Mouse (Mus musculus) activated CD4-positive, CD25-positive, alpha-beta regulatory T cell, adult 4 months (primary cell): ENCODE results near the gene Rapgef5. TPM values are rescaled to one million over a fixed set of nuclear protein-coding genes. Genes with fewer than 3 reads are reported as not detected.
A peak's percentile ranks its signal among the peaks of the same experiment; 100 is the strongest.

ENCODE experiments used
- ATAC-seq: one replicate; pipeline ENCODE4 v1.8.0; 2017
- polyA plus RNA-seq, 2 experiments: library from polyadenylated mRNA; unstranded; fragments of 100-300 nt; shearing (Covaris generic); gene quantifications; one replicate each; pipeline ENCODE4 v1.2.1; 2017

Rapgef5 gene
- polyA plus RNA-seq, 2 experiments from 2014 or later = 0.42 to 0.67 TPM

GRCm38 (mm10) chr12:117727481-117728177, 211.3 kb downstream of the Rapgef5 start:
- no peak for ATAC-seq

- ATAC-seq = no peak
These were observed 211.9 kb downstream of the Rapgef5 start for GRCm38 (mm10) chr12:117728178-117728611.

DNA sequence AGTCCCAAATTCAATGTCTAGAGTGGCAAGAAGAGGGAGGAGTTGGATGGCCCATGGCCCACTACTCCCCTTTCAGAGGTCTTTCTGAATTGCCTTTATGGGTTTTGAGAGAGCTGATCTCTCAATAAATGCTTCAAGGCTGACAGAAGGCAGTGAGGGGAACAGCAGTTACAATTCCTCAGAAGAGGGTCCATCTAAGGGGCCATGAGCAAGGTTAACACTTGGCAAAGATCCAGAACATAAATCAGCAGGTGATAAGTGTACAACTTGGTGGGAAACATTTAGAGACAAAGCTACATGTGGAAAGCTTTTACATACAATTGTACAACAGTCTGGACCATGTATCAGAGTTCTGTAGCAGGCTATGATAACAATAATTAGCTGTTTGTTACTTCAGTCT, 217.3 kb downstream of the Rapgef5 start:
- no peak for ATAC-seq

- no peak for ATAC-seq
These were observed 219.9 kb downstream of the Rapgef5 start for GRCm38 (mm10) chr12:117736130-117736529.

DNA sequence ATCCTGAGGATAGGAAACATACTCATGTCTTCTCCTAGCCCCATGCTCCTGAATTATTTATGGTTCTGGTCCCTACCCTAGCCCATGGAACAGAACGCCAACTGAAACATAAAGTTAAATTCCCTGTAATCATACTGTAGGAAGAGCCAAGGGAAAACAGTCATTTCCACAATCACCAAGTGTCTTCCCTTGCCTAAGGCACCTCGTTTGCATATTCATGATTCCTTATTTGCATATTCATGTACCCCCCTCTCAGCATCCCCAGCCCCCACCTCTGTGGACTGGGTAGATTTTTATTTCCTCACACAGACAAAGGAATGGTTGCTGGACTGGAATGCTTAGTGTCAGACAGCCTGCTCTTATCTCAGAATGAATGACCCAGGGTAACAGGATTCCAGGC, 220.6 kb downstream of the Rapgef5 start:
- no peak for ATAC-seq

GRCm38 (mm10) chr12:117737332-117738031, 221.2 kb downstream of the Rapgef5 start:
- ATAC-seq = no peak

GRCm38 (mm10) chr12:117742487-117742886, 226.2 kb downstream of the Rapgef5 start:
- no peak for ATAC-seq

- no peak for ATAC-seq
These were observed 228.6 kb downstream of the Rapgef5 start for GRCm38 (mm10) chr12:117744580-117745483.

DNA sequence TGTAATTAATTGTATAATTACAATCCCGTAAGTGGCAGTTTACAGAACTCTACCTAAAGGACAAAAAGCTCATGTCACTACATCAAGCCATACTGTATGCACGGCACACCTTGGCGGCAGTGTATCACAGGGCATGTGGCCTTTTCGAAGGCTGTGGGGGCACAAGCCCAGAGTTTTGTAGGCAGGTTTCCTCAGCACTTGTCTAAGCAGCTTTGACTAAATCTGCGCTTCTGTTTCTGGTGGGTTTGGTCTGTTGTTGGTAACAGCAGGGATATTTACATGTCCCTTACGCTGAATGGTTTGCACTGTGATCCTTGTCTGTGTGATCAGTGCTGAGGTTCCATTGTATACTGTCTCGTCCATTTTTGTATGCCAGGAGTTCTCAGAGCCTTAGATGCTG, 230.3 kb downstream of the Rapgef5 start:
- ATAC-seq = no peak

- no peak for ATAC-seq
These were observed 234.8 kb downstream of the Rapgef5 start for GRCm38 (mm10) chr12:117751045-117751444.

DNA sequence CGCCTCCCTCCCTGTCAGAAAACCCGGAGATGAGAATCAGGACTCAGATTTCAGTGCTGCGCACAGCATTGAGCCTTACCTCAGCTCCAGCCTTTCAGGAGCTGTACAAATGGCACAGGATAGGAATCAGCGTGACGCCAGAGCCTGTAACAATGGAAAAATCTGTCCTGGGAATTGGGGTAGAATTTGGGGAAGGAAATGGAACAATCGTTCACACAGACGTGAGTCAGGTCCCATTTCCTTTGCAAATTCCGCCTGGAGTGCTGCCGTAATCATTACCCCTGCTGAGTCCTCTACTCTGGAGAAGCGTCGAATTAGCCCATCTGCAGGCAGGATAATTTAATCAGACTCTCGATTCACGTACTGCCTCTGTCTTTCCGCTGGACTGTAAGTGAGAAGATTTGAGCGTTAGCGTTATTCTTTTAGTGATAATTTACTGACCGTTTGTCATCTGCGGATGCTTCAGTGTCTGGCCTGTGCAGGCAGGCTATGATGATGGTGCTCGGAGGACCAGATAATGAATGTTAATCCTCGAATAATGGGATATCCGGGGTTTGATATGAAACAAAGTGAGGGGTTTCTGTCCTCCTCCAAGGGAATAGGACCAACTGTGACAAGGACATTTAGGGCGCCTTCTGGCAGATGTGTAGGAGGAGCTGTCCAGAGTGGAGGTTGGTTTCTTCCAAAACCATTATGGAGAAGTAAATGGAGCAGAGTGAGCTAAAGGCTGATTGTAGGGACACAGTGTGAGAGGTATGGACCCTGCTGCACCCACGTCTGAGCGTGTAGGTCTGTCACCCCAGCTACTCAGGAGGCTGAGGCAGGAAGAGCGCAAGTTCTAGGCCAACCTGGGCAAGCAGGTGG, 235.5 kb downstream of the Rapgef5 start:
- no peak for ATAC-seq

DNA sequence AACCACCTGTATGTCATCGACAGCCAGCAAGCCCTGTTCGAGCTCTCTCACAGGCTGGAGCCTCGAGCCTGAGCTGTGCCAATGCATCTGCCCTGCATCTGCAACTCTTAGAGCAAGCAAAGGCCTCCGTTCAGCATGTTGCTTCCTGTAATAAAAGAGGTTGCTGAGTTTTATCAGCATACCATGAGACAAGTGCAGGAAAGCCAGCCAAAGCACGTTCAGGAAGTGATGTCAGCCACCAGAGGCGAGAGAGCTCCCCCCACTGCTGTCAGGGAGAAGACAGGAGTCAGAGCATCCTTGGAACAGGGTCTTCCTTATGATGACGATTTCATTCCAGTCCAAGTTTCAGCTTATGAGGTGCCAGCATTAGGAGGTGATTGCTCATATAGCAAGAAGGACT, 239.7 kb downstream of the Rapgef5 start:
- ATAC-seq = peak; percentile 61

- no peak for ATAC-seq
These were observed 244.1 kb downstream of the Rapgef5 start for GRCm38 (mm10) chr12:117760373-117760772.

- no peak for ATAC-seq
These were observed 244.6 kb downstream of the Rapgef5 start for GRCm38 (mm10) chr12:117760846-117761245.

DNA sequence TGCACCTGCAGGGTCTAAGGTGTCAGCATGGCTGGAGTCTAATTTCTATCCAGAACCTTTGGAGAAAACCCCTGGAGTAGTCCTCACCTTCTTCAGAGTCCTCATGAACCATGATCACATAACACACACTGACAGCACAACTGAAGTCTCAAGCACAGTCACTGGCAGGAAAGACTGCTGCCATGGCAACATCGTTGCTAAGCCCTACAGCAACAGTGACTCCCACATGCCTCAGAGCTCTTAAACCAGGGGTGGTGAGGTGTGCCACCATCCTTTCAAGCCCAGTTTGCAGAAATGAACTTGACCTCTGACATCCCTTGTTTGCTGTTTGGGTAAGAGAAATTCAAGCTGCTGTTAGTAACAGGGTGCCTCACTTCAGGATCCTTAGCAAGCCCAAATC, 245.4 kb downstream of the Rapgef5 start:
- ATAC-seq = peak; percentile 78

DNA sequence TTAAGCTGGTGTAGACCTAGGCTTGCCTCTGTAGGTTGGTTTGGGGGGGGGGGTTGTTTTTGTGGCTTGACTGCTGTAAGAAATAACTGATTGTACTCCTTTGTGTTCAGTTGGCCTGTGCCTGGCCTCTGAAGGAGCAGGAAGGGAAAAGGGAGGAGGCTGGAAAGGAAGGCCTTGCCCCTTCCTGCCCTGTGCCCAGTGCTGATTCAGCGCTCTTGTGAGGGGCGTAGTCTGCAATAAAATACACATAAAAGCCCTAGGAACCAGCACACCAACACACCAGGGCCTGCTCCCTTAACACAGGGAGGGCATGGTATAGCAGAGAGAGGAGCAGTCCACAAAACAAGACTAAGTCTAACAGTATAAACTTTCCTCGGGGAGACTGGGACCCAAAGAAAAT, 247.0 kb downstream of the Rapgef5 start:
- ATAC-seq = no peak

DNA sequence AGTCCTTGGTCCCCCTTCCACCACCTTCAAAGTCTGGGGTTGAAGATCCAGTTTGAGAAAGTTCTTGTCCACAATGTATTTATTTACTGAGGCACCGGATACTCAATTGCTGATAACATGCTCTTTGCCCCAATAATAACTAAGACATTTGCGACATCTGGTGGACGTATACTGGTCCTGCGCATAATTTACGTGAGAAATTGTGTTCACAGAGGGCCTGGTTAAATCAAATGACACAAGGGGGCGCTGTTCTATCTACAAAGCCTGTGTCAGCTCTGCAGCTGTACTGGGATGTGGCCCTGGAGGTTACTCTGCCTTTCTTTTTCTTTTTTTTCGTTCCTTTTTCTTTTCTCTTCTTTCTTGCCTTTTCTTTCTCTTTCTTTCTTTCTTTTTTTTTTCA, 248.6 kb downstream of the Rapgef5 start:
- peak; percentile 88 for ATAC-seq

GRCm38 (mm10) chr12:117769113-117769512, 252.8 kb downstream of the Rapgef5 start:
- no peak for ATAC-seq

- no peak for ATAC-seq
These were observed 253.9 kb downstream of the Rapgef5 start for GRCm38 (mm10) chr12:117770211-117770610.

- no peak for ATAC-seq
These were observed 254.9 kb downstream of the Rapgef5 start for GRCm38 (mm10) chr12:117771156-117771555.

DNA sequence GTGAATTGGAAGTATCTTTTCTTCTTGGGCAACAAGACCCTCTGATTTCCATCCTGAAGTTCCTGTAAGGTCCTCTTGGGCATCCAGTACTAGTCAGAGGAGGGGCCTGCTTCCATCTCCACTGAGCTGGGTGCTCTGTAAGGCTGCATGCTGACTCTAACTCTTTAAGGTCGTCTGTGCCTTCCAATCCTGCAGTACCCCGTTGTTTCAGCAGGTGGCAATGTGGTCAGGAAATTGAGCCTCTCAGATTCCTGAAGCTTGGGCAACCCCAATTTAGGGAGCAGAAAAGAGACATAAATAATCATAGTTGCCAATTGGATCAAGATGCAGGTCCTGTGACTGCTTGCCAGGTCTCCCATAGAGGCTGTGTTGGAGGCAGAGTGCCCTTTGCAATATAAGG, 256.4 kb downstream of the Rapgef5 start:
- ATAC-seq = peak; percentile 75

GRCm38 (mm10) chr12:117776841-117777240, 260.6 kb downstream of the Rapgef5 start:
- no peak for ATAC-seq
